In the genomic region with DNA sequence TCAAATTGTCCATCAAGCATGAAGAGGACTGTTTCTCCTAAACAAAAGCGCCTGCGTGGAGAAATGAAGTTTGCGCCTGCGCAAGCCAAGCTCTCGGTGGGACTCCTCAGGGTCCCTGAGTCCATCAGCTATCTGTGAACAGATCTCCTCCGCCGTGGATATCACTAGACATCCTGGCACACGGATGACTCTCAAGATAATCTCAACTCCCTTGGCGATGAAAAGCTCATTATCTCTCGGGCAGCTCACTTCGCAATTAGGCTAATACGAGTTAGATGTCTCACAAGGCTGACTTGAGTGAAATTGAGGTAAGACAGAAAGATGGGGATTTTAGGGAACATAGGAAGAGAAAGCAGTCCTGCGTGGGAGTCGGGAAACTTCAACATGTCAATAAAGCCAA, we compare ENCODE assay signal across 24 mouse cellular contexts.
"Had no signal": no experiment of that assay in that cellular context is flagged by ENCODE, and none has a peak within 500 bp of the region (broad histone marks: within the 10 kb centered on the region; RNA-seq: fewer than 3 reads in every experiment).

No protein-coding gene starts in this region.

- ATAC-seq: inflammation-experienced regulatory T-cells, adult 6 months; intestine, embryonic 15.5 days; intestine, postnatal 0 days had no signal

- H3K9me3 ChIP-seq: heart, embryonic 10.5 days; heart, embryonic 12.5 days; hindbrain, embryonic 12.5 days; intestine, embryonic 15.5 days; limb, embryonic 10.5 days; limb, embryonic 12.5 days had no signal

- H3K4me3 ChIP-seq: gastrocnemius, adult 2 months; heart, embryonic 10.5 days; heart, embryonic 12.5 days; hindbrain, embryonic 10.5 days; hindbrain, embryonic 12.5 days; intestine, embryonic 15.5 days; layer of hippocampus, adult 2 months; left cerebral cortex, adult 2 months; limb, embryonic 10.5 days; limb, embryonic 12.5 days had no signal

- H3K9ac ChIP-seq: heart, embryonic 12.5 days; hindbrain, embryonic 12.5 days; hindbrain, embryonic 14.5 days; intestine, embryonic 15.5 days; limb, embryonic 12.5 days had no signal

- H3K36me3 ChIP-seq: heart, embryonic 10.5 days; hindbrain, embryonic 10.5 days; hindbrain, embryonic 12.5 days; intestine, embryonic 15.5 days; limb, embryonic 10.5 days; limb, embryonic 12.5 days had no signal

- H3K4me2 ChIP-seq: heart, embryonic 12.5 days; hindbrain, embryonic 12.5 days; hindbrain, embryonic 14.5 days; intestine, embryonic 15.5 days; limb, embryonic 12.5 days had no signal

- H3K27me3 ChIP-seq: heart, embryonic 12.5 days; hindbrain, embryonic 12.5 days; intestine, embryonic 15.5 days; limb, embryonic 12.5 days had no signal

- DNase-seq: gastrocnemius, adult 2 months; gastrocnemius, postnatal 10 days; gastrocnemius, postnatal 25 days; heart, adult 18-20 months; heart, postnatal 10 days; heart, postnatal 4 days; kidney, adult 18-20 months; kidney, adult 8-10 months; kidney, postnatal 10 days; kidney, postnatal 25 days; kidney, postnatal 4 days; liver had no signal

- H3K4me1 ChIP-seq: intestine, embryonic 15.5 days had no signal

- H3K27ac ChIP-seq: gastrocnemius, adult 2 months; heart, embryonic 10.5 days; hindbrain, embryonic 10.5 days; hindbrain, embryonic 12.5 days; hindbrain, embryonic 14.5 days; intestine, embryonic 15.5 days; layer of hippocampus, adult 2 months; left cerebral cortex, adult 2 months; limb, embryonic 10.5 days; limb, embryonic 12.5 days had no signal
